Mouse (Mus musculus): ENCODE measurements at regions not wholly inside any gene's neighbourhood (a gene's known extent, or its start where the extent isn't known, plus 50 kb on each side); places are given as distances from the start of the nearest gene placed in this dataset.

- no peak for DNase-seq (ENCODE audit: low spot score)
Measured at GRCm38 (mm10) chr11:17464875-17465274, 207.5 kb downstream of the C1d start.

- no peak for DNase-seq (ENCODE audit: low spot score)
Measured at GRCm38 (mm10) chr11:17468431-17469165, 211.2 kb downstream of the C1d start.

- DNase-seq (ENCODE audit: low spot score) = no peak
Measured at GRCm38 (mm10) chr11:17481436-17481996, 224.1 kb downstream of the C1d start.

GRCm38 (mm10) chr11:17483849-17484441 is 226.6 kb downstream of the C1d start:
- DNase-seq (ENCODE audit: low spot score) = no peak

- no peak for DNase-seq (ENCODE audit: low spot score)
Measured at GRCm38 (mm10) chr11:17501120-17502043, 244.0 kb downstream of the C1d start.

GRCm38 (mm10) chr11:17502052-17502451 is 244.7 kb downstream of the C1d start:
- DNase-seq (ENCODE audit: low spot score) = no peak

- DNase-seq (ENCODE audit: low spot score) = no peak
Measured at GRCm38 (mm10) chr11:17522220-17522919, 265.0 kb downstream of the C1d start.

GRCm38 (mm10) chr11:17523329-17523728 is 265.9 kb downstream of the C1d start:
- DNase-seq (ENCODE audit: low spot score) = no peak

GRCm38 (mm10) chr11:17524985-17525775 is 267.8 kb downstream of the C1d start:
- no peak for DNase-seq (ENCODE audit: low spot score)

- DNase-seq (ENCODE audit: low spot score) = no peak
Measured at GRCm38 (mm10) chr11:17526476-17526875, 269.1 kb downstream of the C1d start.

- DNase-seq (ENCODE audit: low spot score) = no peak
Measured at GRCm38 (mm10) chr11:17528609-17529008, 271.2 kb downstream of the C1d start.

- DNase-seq (ENCODE audit: low spot score) = no peak
Measured at GRCm38 (mm10) chr11:17533706-17534105, 276.3 kb downstream of the C1d start.

- DNase-seq (ENCODE audit: low spot score) = no peak
Measured at GRCm38 (mm10) chr11:17546286-17546685, 288.9 kb downstream of the C1d start.

- DNase-seq (ENCODE audit: low spot score) = no peak
Measured at GRCm38 (mm10) chr11:17549148-17549547, 291.8 kb downstream of the C1d start.

- DNase-seq (ENCODE audit: low spot score) = no peak
Measured at GRCm38 (mm10) chr11:17555276-17555675, 297.9 kb downstream of the C1d start.

- no peak for DNase-seq (ENCODE audit: low spot score)
Measured at GRCm38 (mm10) chr11:17591780-17592487, 334.6 kb downstream of the C1d start.

GRCm38 (mm10) chr11:17603726-17604493 is 346.5 kb downstream of the C1d start:
- no peak for DNase-seq (ENCODE audit: low spot score)

GRCm38 (mm10) chr11:17620462-17621248 is 333.0 kb downstream of the Etaa1 start:
- DNase-seq (ENCODE audit: low spot score) = no peak
